Mouse (Mus musculus) spleen, adult 2 months (tissue): Measurements from ENCODE around the gene Klhdc4. TPM values are rescaled to one million over a fixed set of nuclear protein-coding genes. Genes with fewer than 3 reads are reported as not detected.

Experiments used
- DNase-seq, 2 experiments: peaks; one replicate each; pipeline versions ENCODE4 v3.0.0 to v3.0.0-alpha.2; 2012 to 2021; ENCODE audit warnings: low spot score in 2 of 2, low read depth in 1 of 2
- H3K27ac ChIP-seq: fragments of 200-500 bp; 2 replicates; pipeline ENCODE4 v1.5.1; 2012; ENCODE audit warnings: low read length, inconsistent platforms; ENCODE audit not compliant: insufficient read depth
- H3K27me3 ChIP-seq: fragments of 200-500 bp; 2 replicates; pipeline ENCODE4 v1.6.1; 2012; ENCODE audit warnings: mild to moderate bottlenecking, moderate library complexity, low read length, inconsistent platforms; ENCODE audit not compliant: control insufficient read depth, insufficient read depth
- H3K36me3 ChIP-seq: fragments of 200-500 bp; 2 replicates; pipeline ENCODE4 v1.6.1; 2012; ENCODE audit warnings: mild to moderate bottlenecking, low read length, inconsistent platforms; ENCODE audit not compliant: control insufficient read depth, insufficient read depth
- H3K4me1 ChIP-seq: fragments of 200-500 bp; 2 replicates; pipeline ENCODE4 v1.6.1; 2011; ENCODE audit warnings: inconsistent platforms; ENCODE audit not compliant: control insufficient read depth, insufficient read depth, insufficient read length
- H3K4me3 ChIP-seq: fragments of 200-500 bp; 2 replicates; pipeline ENCODE4 v1.5.1; 2011; ENCODE audit warnings: mild to moderate bottlenecking, inconsistent platforms; ENCODE audit not compliant: insufficient read depth, insufficient read length; ENCODE audit errors: extremely low read depth
- CTCF ChIP-seq: fragments of 200-500 bp; IDR thresholded peaks from 2 replicates; pipeline ENCODE4 v1.5.1; 2011; ENCODE audit warnings: mild to moderate bottlenecking, inconsistent platforms; ENCODE audit not compliant: insufficient read depth, insufficient read length, insufficient replicate concordance; ENCODE audit errors: extremely low read depth
- POLR2A ChIP-seq: fragments of 200-500 bp; IDR thresholded peaks from 2 replicates; pipeline ENCODE4 v1.6.1; 2011; ENCODE audit warnings: low read depth, low read length, inconsistent platforms
- WGBS: fragments of 180-500 bp; shearing (Covaris S2); methylation state at CpG from one replicate; pipeline ENCODE4 v1.1.7; 2018; 5-methylcytosine and 5-hydroxymethylcytosine counted together
- polyA plus RNA-seq: library from polyadenylated mRNA; depleted of rRNA; stranded (reverse); fragments of >200 nt; gene quantifications from 2 replicates; pipeline ENCODE4 v1.2.3, GENCODE M21; 2012

Gene Klhdc4
- polyA plus RNA-seq, 1 experiment: 15.8 TPM

DNA sequence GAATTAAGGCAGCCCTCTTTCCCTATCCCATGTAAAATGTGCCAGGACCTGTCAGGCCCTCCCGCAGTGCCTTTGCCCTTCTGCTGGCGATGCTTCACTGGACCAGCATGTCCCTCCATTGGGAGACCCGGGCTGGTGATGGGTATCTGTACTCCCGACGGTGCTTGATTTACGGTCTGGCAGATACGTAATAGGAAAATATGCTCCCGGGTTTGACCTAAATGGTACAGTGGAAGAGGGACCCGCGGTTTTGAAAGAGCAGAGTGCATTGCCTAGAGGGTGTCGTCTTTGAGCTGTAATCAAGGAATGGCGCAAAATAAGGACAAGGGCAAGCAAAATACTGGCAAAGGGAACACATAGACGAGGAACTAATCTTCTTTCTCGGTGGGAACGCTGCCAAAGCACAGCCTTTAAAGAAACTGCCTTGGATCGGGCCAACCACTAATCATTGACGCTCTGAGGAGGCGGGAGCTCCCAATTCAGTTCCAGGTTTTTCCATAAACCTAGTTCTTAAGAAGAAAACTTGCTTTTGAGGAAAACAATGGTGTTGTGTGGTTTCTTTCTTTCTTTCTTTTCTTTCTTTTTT is 501 bp upstream of the Klhdc4 start:
- DNase-seq: no peak

DNA sequence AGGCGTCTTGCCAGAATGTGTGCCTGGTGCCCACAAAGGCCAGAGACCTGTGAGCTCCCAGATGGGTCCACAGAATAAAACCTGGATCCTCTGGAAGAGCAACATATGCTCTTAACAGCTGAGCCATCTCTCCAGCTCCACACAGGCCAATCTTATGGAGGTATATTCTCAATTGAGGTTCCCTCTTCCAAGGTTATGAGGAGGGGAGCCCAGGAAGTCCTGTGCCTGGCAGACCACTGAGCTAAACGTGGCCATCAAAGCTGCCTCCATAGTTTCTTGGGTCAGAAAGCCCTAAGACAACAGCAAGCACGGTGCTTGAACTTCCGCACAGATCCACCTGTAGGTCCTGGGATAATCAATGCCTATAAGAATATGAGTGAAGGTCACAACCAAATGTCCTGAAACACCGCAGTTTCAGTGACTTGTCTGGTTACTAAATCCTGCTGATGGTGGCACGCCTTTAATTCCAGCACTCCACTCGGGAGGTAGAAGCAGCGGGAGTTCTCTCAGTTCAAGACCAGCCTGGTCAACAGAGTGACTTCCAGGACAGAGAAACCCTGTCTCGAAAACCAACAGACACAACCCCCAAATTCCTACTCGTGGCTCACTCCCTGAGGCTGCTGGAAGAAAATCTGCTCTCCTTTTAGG is 869 bp downstream of the Klhdc4 start:
- H3K27ac ChIP-seq: no peak overlapping the region
- WGBS: 34% methylated on average over 10 of the region's 10 CpGs

More for the DNA sequence above, 501 bp upstream of the Klhdc4 start:
- H3K4me1 ChIP-seq: no peaks in the 10 kb centered on the region; the same call in 1 of the 2 replicates
- TF ChIP-seq CTCF (no peak), POLR2A (no peak)
- WGBS: 28% methylated on average over 18 of the region's 18 CpGs
- no peaks in the 10 kb centered on the region for H3K27me3 ChIP-seq
- H3K36me3 ChIP-seq: no peaks in the 10 kb centered on the region
- peak overlapping the region; percentile 86 for H3K4me3 ChIP-seq
- peak overlapping the region; percentile 13 for H3K27ac ChIP-seq

DNA sequence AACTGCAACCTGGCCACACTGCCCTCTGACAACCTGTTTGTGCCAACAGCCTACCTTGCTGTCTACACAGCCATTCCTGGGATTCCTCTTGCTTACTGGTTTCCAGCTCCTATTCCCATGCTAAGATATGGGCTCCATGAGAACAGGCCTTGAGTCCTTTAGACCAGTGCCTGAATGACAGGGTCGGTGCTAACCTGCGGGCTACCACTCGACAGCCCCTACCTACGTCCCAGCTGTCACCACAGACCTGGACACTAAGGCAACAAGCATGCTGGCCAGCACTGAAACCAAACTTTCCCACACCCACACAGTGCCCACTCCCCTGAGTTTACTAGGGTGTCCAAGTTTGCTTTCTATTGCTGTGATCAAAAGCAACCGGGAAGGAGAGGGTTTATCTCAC is 1.6 kb downstream of the Klhdc4 start:
- no peak overlapping the region for H3K4me3 ChIP-seq
- 91% methylated on average over 5 of the region's 5 CpGs for WGBS
- H3K4me1 ChIP-seq: no peaks in the 10 kb centered on the region; the same call in 1 of the 2 replicates
- TF ChIP-seq CTCF (no peak), POLR2A (no peak)
- DNase-seq: no peak
- no peak overlapping the region for H3K27ac ChIP-seq
- no peaks in the 10 kb centered on the region for H3K27me3 ChIP-seq
- no peaks in the 10 kb centered on the region for H3K36me3 ChIP-seq

More for the DNA sequence above, 869 bp downstream of the Klhdc4 start:
- Histone ChIP-seq H3K4me3 (peak overlapping the region; percentile 86), H3K27me3 (no peaks in the 10 kb centered on the region), H3K36me3 (no peaks in the 10 kb centered on the region), H3K4me1 (no peaks in the 10 kb centered on the region; the same call in 1 of the 2 replicates)
- no peak for DNase-seq
- TF ChIP-seq CTCF (no peak), POLR2A (no peak)

DNA sequence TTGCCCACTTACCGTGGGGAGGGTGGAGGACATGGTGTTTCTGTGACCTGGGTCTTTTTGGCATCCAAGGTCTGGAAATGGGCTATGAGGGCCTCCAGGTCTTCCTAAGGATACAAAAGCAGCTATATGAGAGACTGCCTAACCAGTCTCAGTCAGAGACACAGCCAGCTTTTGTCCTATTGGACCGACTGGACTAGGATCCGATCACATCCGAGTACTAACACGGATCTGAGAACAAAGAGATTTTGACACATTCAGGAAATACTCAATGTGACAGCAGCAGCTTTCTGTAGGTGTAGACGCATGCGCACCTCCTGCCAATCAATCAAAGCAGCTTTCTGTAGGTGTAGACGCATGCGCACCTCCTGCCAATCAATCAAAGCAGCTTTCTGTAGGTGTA is 7.6 kb downstream of the Klhdc4 start:
- no peaks in the 10 kb centered on the region for H3K27me3 ChIP-seq
- no peak overlapping the region for H3K4me3 ChIP-seq
- TF ChIP-seq POLR2A (no peak), CTCF (no peak)
- H3K27ac ChIP-seq: no peak overlapping the region
- 93% methylated on average over 9 of the region's 9 CpGs for WGBS
- DNase-seq: no peak
- peaks cover 10% of the 10 kb centered on the region for H3K36me3 ChIP-seq
- H3K4me1 ChIP-seq: no peaks in the 10 kb centered on the region

DNA sequence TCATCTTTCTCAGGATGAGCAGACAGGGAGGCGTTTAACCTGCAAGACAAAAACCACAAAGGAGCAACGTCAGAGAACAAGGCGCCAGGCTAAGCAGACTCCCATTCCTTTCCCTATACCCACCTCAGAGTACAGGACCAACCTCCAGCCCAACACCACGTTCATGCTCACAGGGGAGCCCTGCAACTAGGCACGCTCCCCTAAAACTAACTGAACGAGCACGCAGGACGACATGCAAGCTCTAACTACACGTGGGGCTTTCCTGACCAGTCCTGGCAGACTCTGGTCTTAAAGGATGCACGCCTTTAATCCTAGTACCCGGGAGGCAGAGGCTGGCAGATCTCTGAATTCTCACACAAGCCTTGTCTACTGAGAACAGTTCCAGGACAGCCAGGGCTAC is 8.0 kb downstream of the Klhdc4 start:
- H3K27ac ChIP-seq: no peak overlapping the region
- TF ChIP-seq POLR2A (no peak), CTCF (no peak)
- 93% methylated on average over 11 of the region's 11 CpGs for WGBS

DNA sequence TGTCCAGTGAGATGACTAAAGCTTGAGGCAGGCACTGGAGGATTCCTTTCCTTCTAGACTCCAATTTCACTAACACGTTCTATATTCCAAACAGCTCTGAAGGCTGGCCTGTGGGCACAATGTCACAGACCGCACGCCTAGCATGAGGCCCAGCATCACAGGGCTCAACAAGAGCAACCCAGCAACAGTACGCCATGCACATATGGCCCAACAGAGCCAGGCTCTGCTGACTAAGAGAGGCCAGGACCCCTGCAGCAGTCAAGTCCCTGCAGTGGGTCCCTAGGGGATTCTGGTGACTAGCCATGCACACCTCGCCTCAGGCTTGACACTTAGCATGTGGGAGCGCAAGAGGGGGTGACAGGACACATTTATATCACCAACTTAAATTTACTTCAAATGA is 8.5 kb downstream of the Klhdc4 start:
- TF ChIP-seq CTCF (no peak), POLR2A (no peak)
- no peak for DNase-seq
- Histone ChIP-seq H3K4me3 (no peak overlapping the region), H3K36me3 (peaks cover 10% of the 10 kb centered on the region), H3K4me1 (no peaks in the 10 kb centered on the region), H3K27ac (no peak overlapping the region), H3K27me3 (no peaks in the 10 kb centered on the region)
- 91% methylated on average over 6 of the region's 6 CpGs for WGBS

More for the DNA sequence above, 8.0 kb downstream of the Klhdc4 start:
- H3K4me1 ChIP-seq: no peaks in the 10 kb centered on the region
- no peaks in the 10 kb centered on the region for H3K27me3 ChIP-seq
- H3K36me3 ChIP-seq: peaks cover 10% of the 10 kb centered on the region
- DNase-seq: no peak
- H3K4me3 ChIP-seq: no peak overlapping the region

DNA sequence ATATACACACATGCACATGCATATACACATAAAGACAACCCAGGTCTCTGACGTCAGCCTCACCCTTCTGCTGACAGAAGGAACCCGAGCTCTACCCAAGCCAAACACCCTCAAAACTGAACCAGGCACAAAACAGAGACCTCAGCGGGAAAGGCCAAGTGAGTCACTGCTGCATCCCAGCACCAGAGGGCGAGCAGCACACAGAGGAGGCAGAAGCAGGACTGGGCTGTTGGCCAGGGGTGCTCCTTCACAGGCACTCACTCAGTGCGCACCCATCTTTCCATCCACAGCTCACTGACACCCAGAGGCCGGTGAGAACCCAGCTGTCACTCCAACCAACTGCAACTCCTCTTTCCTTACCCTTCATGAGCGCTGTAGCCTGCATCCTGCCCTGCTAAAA is 11.1 kb downstream of the Klhdc4 start:
- no peak overlapping the region for H3K4me3 ChIP-seq
- no peaks in the 10 kb centered on the region for H3K27me3 ChIP-seq
- no peak overlapping the region for H3K27ac ChIP-seq
- H3K4me1 ChIP-seq: no peaks in the 10 kb centered on the region
- DNase-seq: no peak
- 90% methylated on average over 7 of the region's 7 CpGs for WGBS
- H3K36me3 ChIP-seq: peaks cover 12% of the 10 kb centered on the region
- TF ChIP-seq CTCF (no peak), POLR2A (no peak)
